Mouse (Mus musculus) c-Kit-positive CD71-positive TER-119-negative erythroid progenitor cells, embryonic 14.5 days (primary cell): ENCODE measurements around the gene Hes2.

ENCODE experiments used
- DNase-seq: peaks from one replicate; pipeline ENCODE4 v3.0.0-alpha.2; 2013; ENCODE audit warnings: low read depth

Hes2 gene

DNA sequence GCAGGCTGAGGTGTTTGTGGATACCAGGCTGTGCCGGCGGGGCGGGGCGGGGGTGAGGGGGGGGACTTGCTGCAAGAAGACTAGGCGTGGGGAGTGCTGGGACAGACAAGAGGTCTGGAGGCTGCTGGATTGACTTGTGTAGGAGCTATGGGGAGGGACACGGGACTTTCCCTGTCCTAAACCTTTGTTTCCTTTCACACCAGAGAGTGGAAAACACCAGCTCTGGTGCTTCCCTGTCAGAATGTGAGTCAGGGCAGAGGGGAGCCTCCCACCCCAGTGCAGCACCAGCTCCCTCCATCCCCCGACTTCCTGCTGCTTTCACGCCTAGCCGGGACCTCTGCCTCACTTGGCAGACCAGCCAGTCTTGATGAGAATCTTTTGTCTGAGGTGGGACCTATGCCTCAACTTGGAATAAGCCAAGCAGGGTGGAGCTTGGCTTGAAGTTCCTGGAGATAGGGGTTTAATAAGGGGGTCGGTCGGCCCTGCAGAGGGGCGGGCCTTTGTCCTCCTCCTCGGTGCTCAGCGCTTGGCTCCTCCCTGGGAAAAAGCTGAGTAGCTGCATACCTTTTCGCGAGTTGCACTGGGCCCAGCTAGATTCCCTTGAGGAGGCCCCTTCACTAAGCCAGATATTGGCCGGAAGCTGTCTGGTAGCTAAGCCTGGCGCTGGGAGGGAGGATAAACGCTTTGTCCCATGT is 27.0 kb downstream of the Hes2 start:
- no peak for DNase-seq

DNA sequence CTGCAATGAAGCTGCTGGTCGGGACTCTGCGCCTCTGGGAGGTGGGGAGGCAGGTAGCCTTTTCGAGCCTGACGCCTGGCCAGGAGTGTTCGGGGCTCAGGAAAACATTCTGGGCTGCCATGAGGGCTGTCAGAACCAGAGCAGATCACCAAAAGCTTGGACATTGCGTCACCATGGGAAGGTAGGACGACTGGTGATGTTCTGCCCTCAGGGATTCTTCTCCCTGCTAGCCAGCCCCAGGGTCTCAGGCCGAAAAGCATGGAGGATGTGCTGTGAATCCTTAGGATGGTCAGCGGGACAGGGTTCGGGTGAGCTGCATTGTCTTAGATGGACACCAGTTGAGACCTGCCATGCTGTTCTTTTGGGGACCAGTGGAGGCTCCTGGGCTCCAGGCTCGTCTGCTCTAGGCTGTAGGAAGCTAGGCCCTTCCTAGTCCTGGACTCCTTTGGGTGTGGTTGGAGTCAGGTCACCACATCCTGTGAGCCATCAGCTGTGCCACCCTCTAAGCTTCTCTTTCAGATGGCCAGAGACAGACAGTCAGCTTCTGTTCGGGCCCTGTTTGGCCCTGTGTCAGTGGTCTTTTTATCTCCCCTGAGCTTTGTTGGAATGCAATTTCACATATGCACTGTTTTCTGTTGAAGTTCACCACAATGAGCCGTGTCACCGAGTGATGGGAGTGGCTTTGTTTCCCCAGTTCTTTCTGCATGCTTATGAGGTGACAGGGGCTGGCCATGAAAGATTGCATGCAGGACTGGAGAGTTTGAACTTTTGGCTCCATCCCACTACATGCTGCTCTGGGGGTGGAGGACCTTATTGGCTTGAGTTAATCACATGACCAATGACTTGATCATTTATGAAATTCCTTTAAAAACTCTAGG is 27.8 kb downstream of the Hes2 start:
- DNase-seq = no peak

DNA sequence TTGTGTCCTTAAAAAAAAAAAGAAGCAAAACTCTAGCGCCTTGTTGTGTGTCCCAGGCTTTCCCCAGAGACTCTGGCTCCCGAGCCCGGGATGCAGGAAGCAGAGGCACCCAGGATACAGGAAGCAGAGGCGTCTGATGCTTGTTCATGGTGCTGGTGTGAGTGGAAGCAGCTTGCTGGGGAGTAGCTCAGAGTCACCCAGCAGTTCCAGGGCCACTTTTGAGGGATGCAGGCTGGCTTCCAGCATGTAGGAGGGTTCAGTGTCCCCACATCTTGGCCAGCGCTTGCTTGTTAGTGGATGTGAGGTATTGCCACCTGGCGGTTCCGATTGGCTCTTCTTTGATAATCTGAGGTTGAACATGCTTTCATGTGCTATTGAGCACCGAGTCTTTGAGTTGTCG is 28.5 kb downstream of the Hes2 start:
- no peak for DNase-seq

DNA sequence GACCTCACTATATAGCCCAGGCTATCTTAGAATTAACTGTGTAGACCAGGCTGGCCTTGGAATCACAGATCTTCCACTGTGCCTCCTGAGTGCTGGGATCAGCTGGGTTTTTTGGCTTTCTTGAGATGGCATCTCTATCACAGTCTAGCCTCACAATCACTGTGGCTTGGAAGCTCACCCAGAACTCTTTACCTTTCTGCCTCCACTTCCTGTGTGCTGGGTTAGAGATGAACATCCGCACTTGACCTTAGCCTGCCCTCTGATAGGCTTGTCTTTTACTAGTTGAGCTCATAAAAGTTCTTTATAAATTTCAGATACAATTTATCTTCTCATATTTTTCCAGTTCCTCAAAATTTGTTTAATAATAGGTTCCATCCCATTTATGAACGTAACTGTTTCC is 30.0 kb downstream of the Hes2 start:
- no peak for DNase-seq

DNA sequence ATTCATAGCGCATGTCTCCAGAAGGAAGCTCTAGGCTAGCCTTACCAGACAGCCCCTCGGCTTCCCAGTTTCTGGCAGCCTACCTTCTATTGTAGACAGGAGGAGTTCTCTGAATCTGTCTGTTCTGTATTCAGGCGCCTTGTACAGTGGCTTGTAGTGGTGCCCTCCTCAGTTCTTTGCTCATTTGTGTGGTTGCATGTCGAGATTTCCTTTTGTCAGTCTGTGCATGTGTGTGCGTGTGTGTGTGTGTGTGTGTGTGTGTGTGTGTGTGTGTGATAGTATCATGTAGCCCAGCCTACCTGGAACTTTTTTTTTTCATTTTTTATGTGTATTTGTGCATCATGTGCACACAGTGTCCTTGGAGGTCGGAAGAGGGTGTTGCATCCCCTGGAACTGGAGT is 30.4 kb downstream of the Hes2 start:
- DNase-seq = no peak

DNA sequence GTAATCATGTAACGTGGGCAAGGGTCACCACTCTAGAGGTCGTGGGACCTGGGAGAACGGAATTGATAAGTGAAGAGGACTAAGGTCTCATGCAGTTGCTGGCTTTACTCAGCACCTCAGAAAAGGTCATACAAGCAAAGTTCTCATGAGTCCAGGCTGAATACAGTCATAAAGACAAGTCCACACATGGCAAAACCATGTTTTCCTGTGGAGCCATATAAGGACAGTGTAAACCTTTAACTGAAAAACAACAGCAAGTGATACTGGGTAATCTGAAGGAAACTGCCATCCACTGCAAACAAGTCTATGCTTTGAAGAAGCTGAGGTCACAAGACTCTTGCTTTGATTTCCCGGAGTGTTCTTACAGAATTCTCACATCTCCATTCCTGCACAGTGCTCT is 31.0 kb downstream of the Hes2 start:
- DNase-seq = no peak

DNA sequence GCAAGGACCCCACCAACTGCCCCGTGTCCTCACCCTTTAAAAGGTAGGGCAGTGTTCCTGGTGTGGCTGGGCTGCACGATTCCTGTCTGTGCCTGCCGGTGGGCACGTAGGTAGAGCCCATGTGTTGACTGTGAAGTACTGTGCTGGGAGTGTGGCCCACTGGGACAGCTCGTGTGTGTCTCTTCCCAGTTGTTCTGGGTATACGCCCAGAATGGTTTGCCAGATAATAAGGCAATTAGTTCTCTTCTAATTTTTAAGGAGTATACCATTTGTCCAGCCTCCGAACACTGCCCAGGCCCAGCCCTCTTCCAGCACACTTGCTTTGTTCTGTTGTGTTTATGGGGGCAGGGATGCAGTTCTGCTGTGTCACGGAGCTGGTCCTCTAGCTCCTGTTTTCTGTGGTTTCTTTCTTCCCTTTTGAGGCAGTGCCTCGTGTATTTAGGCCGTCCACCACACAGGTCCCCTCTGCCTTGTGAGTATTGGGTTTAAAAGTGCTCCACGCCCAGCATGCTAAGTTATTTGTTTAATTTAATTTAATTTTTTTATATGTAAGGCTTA is 31.5 kb downstream of the Hes2 start:
- DNase-seq = no peak

DNA sequence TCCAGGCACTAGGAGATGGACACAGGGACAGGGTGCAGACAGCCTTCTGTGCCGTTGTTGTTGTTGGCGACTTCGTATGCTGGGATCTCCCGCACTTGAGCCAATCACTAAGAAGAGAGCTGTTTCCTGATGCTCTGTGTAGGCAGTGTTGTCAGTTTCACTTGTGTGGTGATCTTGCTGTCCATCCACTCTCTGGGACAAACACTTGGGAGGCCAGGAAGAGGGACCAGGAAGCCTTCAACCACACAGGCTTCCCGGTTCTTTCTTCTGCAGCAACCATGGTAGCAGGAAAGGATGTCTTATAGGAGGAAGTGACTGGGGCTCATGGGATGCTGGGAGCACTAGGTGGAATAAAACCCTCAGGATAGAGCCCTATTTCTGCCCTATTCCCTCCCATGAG is 32.0 kb downstream of the Hes2 start:
- DNase-seq = no peak

DNA sequence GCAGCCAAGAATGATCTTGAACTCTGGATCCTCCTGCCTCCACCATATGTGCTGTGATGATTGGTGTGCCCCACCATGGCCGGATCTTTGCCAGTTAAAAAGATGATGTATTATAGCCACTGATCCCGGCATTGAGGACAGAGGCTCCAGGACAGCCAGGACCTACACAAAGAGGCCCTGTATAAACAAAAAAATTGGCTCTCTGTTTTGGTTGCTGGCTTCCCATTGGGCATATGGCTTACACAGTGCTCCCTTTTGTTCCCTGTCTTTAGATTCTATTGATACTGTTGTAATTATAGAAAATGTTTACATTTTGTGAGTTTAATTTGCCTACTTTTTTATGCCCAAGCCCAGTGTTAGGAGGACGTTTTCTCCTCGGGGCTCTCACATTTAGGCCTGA is 33.9 kb downstream of the Hes2 start:
- DNase-seq = no peak

DNA sequence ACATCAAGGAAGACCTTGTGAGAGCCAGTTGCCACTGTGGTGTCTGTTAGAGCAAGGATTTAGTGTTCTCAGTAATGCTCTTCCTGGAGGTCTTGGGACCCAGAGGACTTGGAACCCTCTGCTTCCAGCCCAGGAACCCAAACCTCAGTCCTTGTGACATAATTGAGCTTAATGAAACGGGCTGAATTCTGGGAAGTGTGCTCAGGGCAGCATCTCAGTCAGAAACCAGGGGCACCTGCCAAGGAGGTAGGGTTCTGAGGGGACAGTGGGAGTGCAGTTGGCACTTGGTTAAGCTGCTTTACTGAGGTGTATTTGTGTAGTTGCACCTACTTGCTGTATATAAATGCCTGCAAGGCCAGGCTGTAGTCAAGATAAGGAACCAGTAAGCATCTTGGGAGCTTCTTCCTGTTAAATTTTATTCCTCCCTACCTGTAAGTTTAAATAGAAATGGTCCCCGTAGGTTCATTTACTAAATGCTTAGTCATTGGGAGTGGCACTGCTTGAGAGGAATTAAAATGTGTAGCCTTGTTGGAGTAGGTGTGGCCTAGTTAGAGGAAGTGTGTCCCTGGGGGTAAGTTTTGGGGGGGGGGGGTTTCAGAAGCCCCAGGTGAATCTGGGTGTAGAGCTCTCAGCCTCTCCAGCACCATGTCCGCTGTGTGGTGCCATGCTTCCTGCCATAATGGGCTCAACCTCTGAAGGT is 36.0 kb downstream of the Hes2 start:
- no peak for DNase-seq

DNA sequence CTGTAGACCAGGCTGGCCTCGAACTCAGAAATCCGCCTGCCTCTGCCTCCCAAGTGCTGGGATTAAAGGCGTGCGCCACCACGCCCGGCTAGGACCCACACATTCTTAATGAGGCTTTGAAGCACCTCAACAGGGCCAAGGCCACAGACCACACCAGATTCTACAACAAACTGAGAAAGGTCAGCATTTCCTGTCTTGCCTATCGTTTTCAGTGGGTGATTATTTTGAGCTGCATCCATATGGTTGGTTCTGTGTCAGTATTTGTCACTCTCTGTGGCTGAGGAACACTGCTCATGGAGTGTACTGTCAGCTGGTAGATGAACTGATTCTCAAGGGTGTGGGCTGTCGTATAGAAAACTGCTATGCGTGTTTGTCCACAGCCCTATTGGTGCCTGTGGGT is 37.6 kb downstream of the Hes2 start:
- DNase-seq = no peak

DNA sequence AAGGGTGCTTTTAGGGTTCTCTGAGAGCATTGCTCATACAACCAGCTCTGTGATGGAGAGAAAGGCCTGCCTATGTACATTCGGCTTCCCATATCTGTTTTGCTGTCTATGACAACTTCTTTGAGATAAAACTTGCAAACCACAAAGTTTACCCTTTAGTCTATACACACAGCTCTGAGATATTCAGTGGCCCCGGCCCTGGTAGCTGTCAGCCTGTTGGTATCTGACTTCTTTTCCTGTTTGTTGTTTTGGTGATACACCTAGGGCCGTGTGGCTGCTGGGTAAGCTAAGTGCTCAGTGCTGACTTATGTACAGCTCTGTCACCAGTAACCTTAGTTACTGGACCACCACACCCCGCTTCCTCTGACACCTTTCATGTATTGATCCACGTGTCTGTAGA is 38.9 kb downstream of the Hes2 start:
- DNase-seq = no peak

DNA sequence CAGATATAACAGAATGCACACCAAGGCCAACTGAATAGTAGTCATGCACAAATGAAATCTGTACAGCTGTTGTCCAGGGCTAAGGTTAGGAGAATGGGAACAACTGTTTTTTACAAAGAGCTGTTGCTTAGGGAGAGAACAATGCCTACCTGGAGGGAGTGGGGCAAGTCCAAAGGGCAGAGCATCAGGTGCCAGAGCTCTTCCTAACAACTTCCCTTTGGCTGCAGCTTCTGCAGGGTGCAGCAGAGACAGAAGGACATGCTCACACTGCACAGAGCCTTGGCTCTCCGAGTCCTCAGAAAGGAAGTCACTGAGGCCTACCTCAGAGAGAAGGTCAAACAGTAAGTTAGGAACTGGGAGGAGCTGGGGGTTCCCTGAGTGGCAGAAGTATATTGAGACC is 41.0 kb downstream of the Hes2 start:
- DNase-seq = no peak

DNA sequence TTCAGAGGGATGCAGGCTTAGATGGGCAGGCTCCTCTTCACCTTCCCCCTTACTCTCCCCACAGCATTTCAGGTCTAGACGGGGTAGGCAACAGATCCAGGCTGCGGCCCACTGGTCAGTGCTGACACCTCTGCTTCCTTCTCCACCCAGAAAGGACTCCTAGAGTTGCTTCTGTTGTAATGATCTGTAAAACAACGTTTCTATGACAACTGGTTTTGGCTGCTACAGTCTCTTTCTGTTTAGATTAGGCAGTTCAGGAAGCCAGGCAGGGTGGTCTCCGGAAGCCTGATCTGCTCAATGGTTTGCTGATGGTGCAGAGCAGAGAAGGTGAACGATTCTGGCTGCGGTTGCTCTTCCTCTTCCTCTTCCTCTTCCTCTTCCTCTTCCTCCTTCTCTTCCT is 42.8 kb downstream of the Hes2 start:
- no peak for DNase-seq

DNA sequence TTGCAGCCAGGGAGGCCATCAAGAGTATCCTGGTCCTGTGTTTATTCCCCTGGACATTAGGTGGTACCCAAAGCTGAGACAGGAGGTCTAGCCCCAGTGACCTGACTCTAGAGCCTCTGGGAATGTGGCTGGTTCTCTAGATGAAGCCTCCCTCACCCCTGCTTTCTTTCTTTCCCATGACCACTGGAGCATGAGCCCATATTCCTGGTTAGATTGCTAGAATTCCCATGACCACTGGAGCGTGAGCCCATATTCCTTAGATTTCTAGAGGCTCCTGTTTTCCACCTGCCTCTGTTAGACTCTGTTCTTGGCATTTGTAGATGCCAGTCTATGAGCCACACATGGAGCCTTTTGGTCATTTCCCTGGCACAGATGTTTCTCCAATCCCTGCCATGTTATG is 43.8 kb downstream of the Hes2 start:
- no peak for DNase-seq

DNA sequence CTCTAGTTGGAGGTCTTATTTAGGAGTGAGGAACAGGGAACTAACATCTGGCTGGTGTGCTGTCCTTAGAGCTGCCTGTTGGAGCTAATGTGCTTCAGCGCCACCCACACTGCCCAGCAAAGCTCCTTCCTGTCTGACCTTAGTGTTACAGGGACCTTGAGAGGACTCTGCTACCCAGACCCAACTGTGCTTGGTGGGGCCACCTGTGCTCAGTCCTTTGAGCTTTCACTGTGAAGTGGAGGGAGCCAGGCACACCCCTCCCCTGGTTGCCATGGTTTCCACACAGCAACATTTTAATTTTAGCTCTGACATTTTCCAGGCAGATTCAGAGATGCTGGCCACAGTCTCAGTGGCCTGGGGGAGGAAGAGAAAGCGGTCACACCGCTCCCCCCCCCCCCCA is 44.2 kb downstream of the Hes2 start:
- DNase-seq = no peak

DNA sequence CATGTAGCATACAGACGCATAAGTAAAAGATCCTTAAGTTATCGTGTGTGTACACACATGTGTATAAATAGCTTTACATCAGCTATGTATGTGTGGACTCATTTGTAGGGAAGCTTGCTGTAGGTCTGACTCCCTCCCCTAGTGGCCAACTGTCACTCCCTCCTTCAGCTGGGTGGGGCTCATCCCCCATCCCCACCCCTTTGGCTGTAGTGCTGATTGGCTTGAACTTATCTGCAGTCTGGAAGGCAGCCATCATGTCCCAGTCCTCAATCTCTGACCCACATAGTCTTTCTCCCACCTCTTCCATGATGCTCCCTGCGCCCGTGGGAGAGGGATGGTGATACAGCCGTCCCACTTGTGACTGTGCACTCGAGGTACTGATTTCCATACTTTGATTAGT is 46.0 kb downstream of the Hes2 start:
- peak; percentile 41 for DNase-seq

DNA sequence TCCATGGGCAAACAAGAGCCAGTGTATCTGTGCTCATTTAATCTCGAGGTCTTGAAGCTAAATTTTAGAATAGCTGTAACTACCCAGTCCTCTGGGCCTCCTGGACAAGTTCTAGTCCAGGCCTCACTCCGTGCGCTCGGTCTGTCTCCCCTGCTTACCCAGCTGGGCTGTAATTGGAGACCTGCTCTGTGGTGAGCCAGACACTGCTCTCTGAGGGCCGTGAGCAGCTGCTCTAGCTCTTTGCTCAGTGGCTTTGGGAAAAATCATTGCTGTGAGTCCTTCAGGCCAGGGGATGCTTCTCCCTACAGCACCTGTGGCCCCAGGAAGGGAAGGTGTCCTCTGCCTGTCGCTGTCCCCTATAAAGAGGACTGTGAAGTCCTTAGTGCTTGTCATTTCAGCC is 47.5 kb downstream of the Hes2 start:
- DNase-seq = no peak

DNA sequence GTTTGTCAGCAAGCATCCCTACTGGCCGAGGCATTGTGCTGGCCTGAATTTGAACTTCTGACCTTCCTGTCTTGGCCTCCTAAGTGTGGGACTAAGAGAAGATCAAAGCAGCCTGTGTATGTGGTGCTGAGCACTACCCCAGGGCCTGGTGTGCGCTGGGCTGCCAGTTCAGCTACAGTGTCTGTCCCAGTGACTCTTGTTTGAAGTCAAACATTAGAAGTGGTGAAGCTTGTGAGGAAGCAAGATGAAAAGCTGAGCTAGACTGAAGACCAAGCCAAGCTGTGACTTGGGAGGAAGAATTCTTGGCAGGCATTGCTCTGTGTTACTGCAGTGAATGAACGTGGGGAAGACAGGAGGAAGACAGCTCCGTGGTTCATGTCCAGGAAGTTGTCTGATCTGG is 51.0 kb downstream of the Hes2 start:
- DNase-seq = no peak
